Mouse (Mus musculus) frontal cortex, adult (tissue): Measurements from ENCODE around the gene Fam69b.
"Not testable (repeated sequence)": the region's sequence is repeated elsewhere in the genome, so short reads cannot be mapped to it uniquely, and the experiment has no call there.

Experiments
- ATAC-seq: cut with Nextera tagmentation; 2 replicates; pipeline ENCODE4 v1.9.2; 2017; ENCODE audit warnings: mild to moderate bottlenecking, moderate library complexity, mixed read lengths; ENCODE audit not compliant: low TSS enrichment

Gene Fam69b

DNA sequence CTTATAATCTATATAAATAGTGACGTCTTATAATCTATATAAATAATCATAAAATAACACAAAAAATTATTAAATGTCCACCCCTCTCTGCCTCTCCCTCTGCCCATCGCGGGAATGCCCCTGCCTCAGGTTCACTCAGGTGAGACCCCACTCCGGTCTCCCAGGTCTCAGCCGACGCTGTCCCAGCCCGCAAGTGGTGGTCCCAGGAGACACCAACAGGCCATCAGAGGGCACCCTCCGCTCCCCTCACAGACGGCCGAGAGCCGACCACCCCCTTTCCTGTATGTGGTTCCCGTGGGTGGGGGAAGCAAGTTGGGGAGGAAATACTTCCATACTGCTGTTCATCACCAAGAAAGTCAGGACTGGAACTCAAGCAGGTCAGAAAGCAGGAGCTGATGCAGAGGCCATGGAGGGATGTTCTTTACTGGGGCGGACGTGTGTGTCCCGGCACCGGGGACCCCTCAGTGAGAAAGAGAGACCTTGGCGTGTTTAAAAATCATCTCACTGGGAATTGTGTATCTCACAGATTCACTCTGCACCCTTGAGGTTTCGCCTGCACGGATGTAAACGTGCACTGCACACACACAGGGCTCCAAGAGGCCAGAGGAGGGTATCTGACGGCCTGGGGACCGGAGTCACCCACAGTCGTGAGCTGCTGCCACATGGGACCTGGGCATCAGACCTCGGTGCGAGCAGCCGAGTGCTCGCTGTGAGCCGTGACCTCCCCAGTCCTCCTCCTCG, 33.7 kb downstream of the Fam69b start:
- no peak for ATAC-seq

DNA sequence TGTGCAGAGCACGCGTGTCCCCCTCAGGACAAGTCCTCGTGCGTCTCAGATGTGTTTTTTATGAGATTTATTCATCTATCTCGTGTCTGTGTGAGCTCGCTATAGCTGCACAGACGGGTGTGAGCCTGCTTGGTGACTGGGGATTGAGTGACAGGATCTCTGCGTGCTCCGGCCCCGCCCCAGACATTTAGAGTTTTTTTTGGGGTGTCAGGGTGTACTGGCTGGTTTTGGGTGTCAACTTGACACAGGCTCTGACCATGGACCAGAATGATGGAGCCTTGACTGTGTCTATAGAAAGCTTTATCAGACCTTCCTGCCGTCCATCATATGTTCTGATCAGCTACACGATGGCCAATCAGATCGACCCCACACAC, 34.2 kb downstream of the Fam69b start:
- no peak for ATAC-seq

- no peak for ATAC-seq
Observed at GRCm38 (mm10) chr2:26663112-26663511, 34.9 kb downstream of the Fam69b start.

- ATAC-seq: not testable (repeated sequence)
Observed at GRCm38 (mm10) chr2:26663551-26663950, 35.3 kb downstream of the Fam69b start.

GRCm38 (mm10) chr2:26668746-26669145, 40.5 kb downstream of the Fam69b start:
- no peak for ATAC-seq

DNA sequence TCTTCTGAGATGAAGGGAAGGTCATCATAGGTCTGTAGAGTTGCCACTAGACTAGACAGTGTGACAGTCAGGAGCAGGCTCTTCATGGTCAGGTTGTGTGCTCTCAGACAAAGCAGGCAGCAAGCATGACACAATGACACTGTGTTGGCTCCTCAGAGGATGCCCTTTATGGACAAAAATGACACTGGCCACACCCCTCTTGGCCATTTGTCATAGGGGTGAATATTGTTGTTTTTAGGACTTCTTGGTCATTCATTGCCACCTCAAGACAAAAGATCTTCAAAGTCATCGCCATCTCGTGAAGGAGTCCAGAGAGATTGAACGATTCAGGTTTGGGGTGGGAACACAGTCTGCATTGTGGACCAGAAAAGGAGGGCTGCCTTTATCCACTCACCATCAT, 42.9 kb downstream of the Fam69b start, which contains the start of gene Lcn4:
Gene Lcn4, minus strand, starts transcription at position 101 of the 400 bp plus-strand sequence.
- no peak for ATAC-seq
